Comparison of ENCODE assay signal across 8 mouse cellular contexts in genomic region chr7:140126022-140126350, GRCm38 (mm10). TPM values are rescaled to one million over a fixed set of nuclear protein-coding genes. Genes with fewer than 3 reads are reported as not detected.
DNase-seq lines count a peak whose midpoint lies in the region; ATAC-seq lines count a peak whose summit lies in the region.

No protein-coding gene starts in this region.

- H3K27me3 ChIP-seq in heart, embryonic 15.5 days: no peaks in the 10 kb centered on the region
- H3K27me3 ChIP-seq in intestine, embryonic 14.5 days (replicated peaks; ENCODE audit: control insufficient read depth, insufficient read depth, low read length): no peaks in the 10 kb centered on the region
- H3K27me3 ChIP-seq in midbrain, embryonic 14.5 days (ENCODE audit: control insufficient read depth, insufficient read depth, low read length): no peaks in the 10 kb centered on the region

- peaks cover 8% of the 10 kb centered on the region for H3K4me1 ChIP-seq in heart, embryonic 15.5 days (replicated peaks)
- no peaks in the 10 kb centered on the region for H3K4me1 ChIP-seq in brown adipose tissue, adult 24 weeks (ENCODE audit: control insufficient read depth, insufficient read depth, insufficient read length, low read length)
- H3K4me1 ChIP-seq in intestine, embryonic 14.5 days (replicated peaks; ENCODE audit: control insufficient read depth, insufficient read depth, low read length): peaks cover 6% of the 10 kb centered on the region; the same call in 1 of the 2 replicates
- H3K4me1 ChIP-seq in midbrain, embryonic 14.5 days (ENCODE audit: control insufficient read depth, insufficient read depth, low read length): peaks cover 7% of the 10 kb centered on the region; the same call in 1 of the 2 replicates

- intact Hi-C loops in heart, postnatal 36 days (cut with DNase I): loop anchor here (10.0 kb wide), 1 partner anchor 441 kb away; the partner anchor contains the start of gene Cfap46

- peak overlapping the region; percentile 94 for H3K4me2 ChIP-seq in heart, embryonic 15.5 days
- peak overlapping the region; percentile 74 for H3K4me2 ChIP-seq in intestine, embryonic 14.5 days (ENCODE audit: low read length)
- H3K4me2 ChIP-seq in midbrain, embryonic 14.5 days (ENCODE audit: low read length): peak overlapping the region; percentile 82

- DNase-seq in heart, postnatal 36 days: no peak
- DNase-seq in intestine, embryonic 14.5 days (ENCODE audit: low spot score): no peak
- DNase-seq in midbrain, embryonic 14.5 days: no peak
- no peak for DNase-seq in adrenal gland, adult 8-10 months
- no peak for DNase-seq in thymus, postnatal 25 days
- no peak for DNase-seq in spleen, adult 12 weeks (ENCODE audit: low spot score)

- WGBS in heart, embryonic 15.5 days: 5% methylated on average over 5 of the region's 5 CpGs
- WGBS in intestine, embryonic 14.5 days: 3% methylated on average over 5 of the region's 5 CpGs
- WGBS in midbrain, embryonic 14.5 days: 14% methylated on average over 5 of the region's 5 CpGs

- ATAC-seq in heart, embryonic 15.5 days (replicated peaks; ENCODE audit: insufficient number of reproducible peaks, insufficient read depth, low FRiP score, low read depth): no peak
- peak; percentile 38 for ATAC-seq in intestine, embryonic 14.5 days (replicated peaks; ENCODE audit: low FRiP score, low TSS enrichment, low read depth)
- ATAC-seq in midbrain, embryonic 14.5 days (ENCODE audit: low FRiP score, low TSS enrichment): peak; percentile 21; the same call in 1 of the 2 replicates

- peak overlapping the region; percentile 94 for H3K4me3 ChIP-seq in heart, embryonic 15.5 days
- H3K4me3 ChIP-seq in brown adipose tissue, adult 24 weeks (ENCODE audit: insufficient read depth, low read depth, low read length): peak overlapping the region; percentile 68
- peak overlapping the region; percentile 81 for H3K4me3 ChIP-seq in intestine, embryonic 14.5 days (ENCODE audit: low read depth, low read length)
- H3K4me3 ChIP-seq in midbrain, embryonic 14.5 days (replicated peaks; ENCODE audit: low read depth, low read length): peak overlapping the region; percentile 65

- H3K9ac ChIP-seq in heart, embryonic 15.5 days: peak overlapping the region; percentile 89
- H3K9ac ChIP-seq in intestine, embryonic 14.5 days (ENCODE audit: low read length): peak overlapping the region; percentile 77
- H3K9ac ChIP-seq in midbrain, embryonic 14.5 days (replicated peaks; ENCODE audit: low read length): peak overlapping the region; percentile 80

- no peaks in the 10 kb centered on the region for H3K9me3 ChIP-seq in heart, embryonic 15.5 days (replicated peaks)
- H3K9me3 ChIP-seq in intestine, embryonic 14.5 days (ENCODE audit: control insufficient read depth, low read length): no peaks in the 10 kb centered on the region
- no peaks in the 10 kb centered on the region for H3K9me3 ChIP-seq in midbrain, embryonic 14.5 days (ENCODE audit: control insufficient read depth, low read length)

- H3K27ac ChIP-seq in heart, embryonic 15.5 days: peak overlapping the region; percentile 57; the same call in 1 of the 2 replicates
- 0 out of 2 replicates have a peak overlapping the region, but pooled peaks have one; percentile 10 for H3K27ac ChIP-seq in brown adipose tissue, adult 24 weeks (replicated peaks; ENCODE audit: low read depth, low read length)
- H3K27ac ChIP-seq in intestine, embryonic 14.5 days (ENCODE audit: low read depth): peak overlapping the region; percentile 73
- no peak overlapping the region for H3K27ac ChIP-seq in midbrain, embryonic 14.5 days (replicated peaks; ENCODE audit: low read depth, low read length)

- H3K36me3 ChIP-seq in heart, embryonic 15.5 days: peaks cover 9% of the 10 kb centered on the region
- H3K36me3 ChIP-seq in intestine, embryonic 14.5 days (ENCODE audit: control insufficient read depth, insufficient read depth, low read length): peaks cover 19% of the 10 kb centered on the region
- H3K36me3 ChIP-seq in midbrain, embryonic 14.5 days (ENCODE audit: control insufficient read depth, insufficient read depth, low read length): no peaks in the 10 kb centered on the region

RNA-seq across cellular contexts. Expression of gene Echs1, which starts 9.7 kb away (rescaled TPM):
- 192 and 217 TPM in 2 replicates for polyA plus RNA-seq in heart, embryonic 15.5 days (2015; fragmentation: Nextera tagmentation; extraction: Ambion mirVana)
- 100 to 1,000 TPM; 458 to 480 TPM for total RNA-seq in heart, postnatal 36 days (2021)
- polyA plus RNA-seq in brown adipose tissue, adult 24 weeks (2012; ENCODE audit: insufficient read depth, insufficient read length, missing spikeins): 1,018 and 1,090 TPM in 2 replicates
- polyA plus RNA-seq in intestine, embryonic 14.5 days (2014; fragmentation: Nextera tagmentation; extraction: Ambion mirVana): 177 and 183 TPM in 2 replicates
- 129 TPM in 2 replicates for polyA plus RNA-seq in midbrain, embryonic 14.5 days (2014; fragmentation: Nextera tagmentation; extraction: Ambion mirVana)
- total RNA-seq in adrenal gland, adult 8-10 months (2022): 100 to 1,000 TPM; 229 to 495 (median 382) TPM

RNA-seq across cellular contexts. Expression of gene Paox, which starts 10.4 kb away (rescaled TPM):
- polyA plus RNA-seq in heart, embryonic 15.5 days (2015; fragmentation: Nextera tagmentation; extraction: Ambion mirVana): 11.1 and 11.7 TPM in 2 replicates
- 1 to 10 TPM; 3.3 to 5.1 TPM for total RNA-seq in heart, postnatal 36 days (2021)
- 45.1 and 45.3 TPM in 2 replicates for polyA plus RNA-seq in brown adipose tissue, adult 24 weeks (2012; ENCODE audit: insufficient read depth, insufficient read length, missing spikeins)
- polyA plus RNA-seq in intestine, embryonic 14.5 days (2014; fragmentation: Nextera tagmentation; extraction: Ambion mirVana): 35.5 and 39.5 TPM in 2 replicates
- 5.5 and 6.7 TPM in 2 replicates for polyA plus RNA-seq in midbrain, embryonic 14.5 days (2014; fragmentation: Nextera tagmentation; extraction: Ambion mirVana)
- 10 to 100 TPM in 3 of 4 experiments, 1 to 10 TPM in 1; 9.6 to 19.7 (median 13.8) TPM for total RNA-seq in adrenal gland, adult 8-10 months (2022)

RNA-seq across cellular contexts. Expression of gene Mtg1, which starts 11.4 kb away (rescaled TPM):
- 27.8 and 33.4 TPM in 2 replicates for polyA plus RNA-seq in heart, embryonic 15.5 days (2015; fragmentation: Nextera tagmentation; extraction: Ambion mirVana)
- 10 to 100 TPM; 24.7 to 28.3 TPM for total RNA-seq in heart, postnatal 36 days (2021)
- polyA plus RNA-seq in brown adipose tissue, adult 24 weeks (2012; ENCODE audit: insufficient read depth, insufficient read length, missing spikeins): 49.2 and 54.7 TPM in 2 replicates
- 30.8 and 31.6 TPM in 2 replicates for polyA plus RNA-seq in intestine, embryonic 14.5 days (2014; fragmentation: Nextera tagmentation; extraction: Ambion mirVana)
- polyA plus RNA-seq in midbrain, embryonic 14.5 days (2014; fragmentation: Nextera tagmentation; extraction: Ambion mirVana): 30.0 and 34.7 TPM in 2 replicates
- total RNA-seq in adrenal gland, adult 8-10 months (2022): 10 to 100 TPM; 30.1 to 32.7 (median 31.3) TPM

RNA-seq across cellular contexts. Expression of gene Fuom, which starts 23.7 kb away (rescaled TPM):
- 79.5 and 107 TPM in 2 replicates for polyA plus RNA-seq in heart, embryonic 15.5 days (2015; fragmentation: Nextera tagmentation; extraction: Ambion mirVana)
- 10 to 100 TPM; 72.7 to 79.5 TPM for total RNA-seq in heart, postnatal 36 days (2021)
- 211 and 236 TPM in 2 replicates for polyA plus RNA-seq in brown adipose tissue, adult 24 weeks (2012; ENCODE audit: insufficient read depth, insufficient read length, missing spikeins)
- polyA plus RNA-seq in intestine, embryonic 14.5 days (2014; fragmentation: Nextera tagmentation; extraction: Ambion mirVana): 34.9 and 39.4 TPM in 2 replicates
- 23.9 and 30.8 TPM in 2 replicates for polyA plus RNA-seq in midbrain, embryonic 14.5 days (2014; fragmentation: Nextera tagmentation; extraction: Ambion mirVana)
- total RNA-seq in adrenal gland, adult 8-10 months (2022): 10 to 100 TPM; 36.0 to 65.5 (median 43.9) TPM

RNA-seq across cellular contexts. Expression of gene Sprn, which starts 28.7 kb away (rescaled TPM):
- polyA plus RNA-seq in heart, embryonic 15.5 days (2015; fragmentation: Nextera tagmentation; extraction: Ambion mirVana): 0.05 and 0.36 TPM in 2 replicates
- 1 to 10 TPM in 1 of 2 experiments, under 1 TPM in 1; 0.46 to 1.0 TPM for total RNA-seq in heart, postnatal 36 days (2021)
- not detected in 2 replicates for polyA plus RNA-seq in brown adipose tissue, adult 24 weeks (2012; ENCODE audit: insufficient read depth, insufficient read length, missing spikeins)
- 0.72 and 0.77 TPM in 2 replicates for polyA plus RNA-seq in intestine, embryonic 14.5 days (2014; fragmentation: Nextera tagmentation; extraction: Ambion mirVana)
- polyA plus RNA-seq in midbrain, embryonic 14.5 days (2014; fragmentation: Nextera tagmentation; extraction: Ambion mirVana): 14.4 and 15.1 TPM in 2 replicates
- 1 to 10 TPM; 1.0 to 1.4 (median 1.2) TPM for total RNA-seq in adrenal gland, adult 8-10 months (2022)
